25 mouse cellular contexts compared by ENCODE assay signal in the genomic region with DNA sequence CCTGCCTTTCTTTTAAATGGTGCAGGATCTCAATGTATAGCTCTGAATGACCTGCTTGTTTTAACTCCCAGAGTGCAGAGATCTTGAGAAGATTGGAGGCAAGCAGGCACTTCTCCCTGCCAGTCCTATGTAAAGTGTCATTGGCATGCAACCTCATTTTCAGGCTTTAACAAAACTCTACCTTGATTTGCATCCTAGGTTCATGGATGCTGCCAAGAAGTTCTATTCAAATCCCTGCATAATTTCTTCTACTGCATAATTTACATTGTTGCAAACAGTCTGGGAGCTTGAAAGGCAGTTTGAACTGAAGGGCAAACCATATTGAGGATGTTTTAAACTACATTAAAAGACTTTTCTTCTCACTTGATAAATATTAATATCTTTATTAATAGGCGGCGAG. TPM values are rescaled to one million over a fixed set of nuclear protein-coding genes. Genes with fewer than 3 reads are reported as not detected.
A peak's percentile ranks its signal among the peaks of the same experiment; 100 is the strongest.
DNase-seq lines count a peak whose midpoint lies in the region; ATAC-seq and TF ChIP-seq lines count a peak whose summit lies in the region.
"Had no signal": no experiment of that assay in that cellular context is flagged by ENCODE, and none has a peak within 500 bp of the region (broad histone marks: within the 10 kb centered on the region; RNA-seq: fewer than 3 reads in every experiment).

No protein-coding gene starts in this region.

- H3K27me3 ChIP-seq in forebrain, embryonic 13.5 days: no peaks in the 10 kb centered on the region
- H3K27me3 ChIP-seq in forebrain, embryonic 10.5 days (ENCODE audit: poor library complexity, severe bottlenecking): no peaks in the 10 kb centered on the region
- H3K27me3 ChIP-seq: embryonic facial prominence, embryonic 12.5 days; embryonic facial prominence, embryonic 15.5 days; heart, embryonic 12.5 days; heart, embryonic 15.5 days; hindbrain, embryonic 13.5 days; intestine, embryonic 15.5 days had no signal

- no peaks in the 10 kb centered on the region for H3K36me3 ChIP-seq in forebrain, embryonic 13.5 days (ENCODE audit: poor library complexity, severe bottlenecking)
- H3K36me3 ChIP-seq in forebrain, embryonic 10.5 days (replicated peaks): no peaks in the 10 kb centered on the region
- H3K36me3 ChIP-seq: embryonic facial prominence, embryonic 12.5 days; embryonic facial prominence, embryonic 15.5 days; heart, embryonic 12.5 days; heart, embryonic 15.5 days; hindbrain, embryonic 10.5 days; hindbrain, embryonic 13.5 days; intestine, embryonic 15.5 days had no signal

- no peak overlapping the region for H3K4me3 ChIP-seq in forebrain, embryonic 13.5 days
- H3K4me3 ChIP-seq in forebrain, embryonic 10.5 days: no peak overlapping the region
- H3K4me3 ChIP-seq: embryonic facial prominence, embryonic 12.5 days; embryonic facial prominence, embryonic 15.5 days; heart, embryonic 12.5 days; heart, embryonic 15.5 days; hindbrain, embryonic 10.5 days; hindbrain, embryonic 13.5 days; intestine, embryonic 15.5 days had no signal

- 61% methylated on average over 2 of the region's 2 CpGs for WGBS in forebrain, embryonic 13.5 days
- WGBS in forebrain, embryonic 10.5 days: 95% methylated on average over 2 of the region's 2 CpGs

- no peak overlapping the region for H3K9ac ChIP-seq in forebrain, embryonic 13.5 days
- H3K9ac ChIP-seq: embryonic facial prominence, embryonic 12.5 days; embryonic facial prominence, embryonic 15.5 days; heart, embryonic 12.5 days; heart, embryonic 15.5 days; hindbrain, embryonic 13.5 days; intestine, embryonic 15.5 days had no signal

- no peak overlapping the region for H3K27ac ChIP-seq in forebrain, embryonic 13.5 days
- no peak overlapping the region for H3K27ac ChIP-seq in forebrain, embryonic 10.5 days
- H3K27ac ChIP-seq: embryonic facial prominence, embryonic 12.5 days; embryonic facial prominence, embryonic 15.5 days; heart, embryonic 15.5 days; hindbrain, embryonic 10.5 days; hindbrain, embryonic 13.5 days; intestine, embryonic 15.5 days had no signal

- no peak for TF ChIP-seq CTCF in brain, embryonic 14.5 days (IDR thresholded peaks at IDR 0.05; ENCODE audit: borderline replicate concordance, extremely low read depth, insufficient read depth, insufficient read length)

- no peak for TF ChIP-seq POLR2A in brain, embryonic 14.5 days (IDR thresholded peaks at IDR 0.05; ENCODE audit: borderline replicate concordance, extremely low read depth, insufficient read depth, insufficient read length, poor library complexity, severe bottlenecking)

- peak; percentile 77 for ATAC-seq in forebrain, embryonic 13.5 days
- peak; percentile 41; the same call in 1 of the 2 replicates for ATAC-seq in frontal cortex, adult (ENCODE audit: low TSS enrichment)
- ATAC-seq: activated CD4-positive, CD25-positive, alpha-beta regulatory T cell, adult 4 months; hindbrain, embryonic 16.5 days; intestine, embryonic 15.5 days had no signal

- H3K4me2 ChIP-seq in forebrain, embryonic 13.5 days: no peak overlapping the region
- H3K4me2 ChIP-seq: embryonic facial prominence, embryonic 12.5 days; embryonic facial prominence, embryonic 15.5 days; heart, embryonic 12.5 days; heart, embryonic 15.5 days; hindbrain, embryonic 13.5 days; intestine, embryonic 15.5 days had no signal

- H3K9me3 ChIP-seq in forebrain, embryonic 13.5 days (replicated peaks): no peaks in the 10 kb centered on the region
- H3K9me3 ChIP-seq in forebrain, embryonic 10.5 days: no peaks in the 10 kb centered on the region
- H3K9me3 ChIP-seq: embryonic facial prominence, embryonic 12.5 days; embryonic facial prominence, embryonic 15.5 days; heart, embryonic 12.5 days; heart, embryonic 15.5 days; hindbrain, embryonic 10.5 days; hindbrain, embryonic 13.5 days; intestine, embryonic 15.5 days had no signal

- peaks cover 9% of the 10 kb centered on the region; the same call in 1 of the 2 replicates for H3K4me1 ChIP-seq in forebrain, embryonic 13.5 days
- no peaks in the 10 kb centered on the region for H3K4me1 ChIP-seq in forebrain, embryonic 10.5 days
- H3K4me1 ChIP-seq: embryonic facial prominence, embryonic 12.5 days; embryonic facial prominence, embryonic 15.5 days; heart, embryonic 12.5 days; heart, embryonic 15.5 days; hindbrain, embryonic 10.5 days; intestine, embryonic 15.5 days had no signal

- DNase-seq in forebrain, embryonic 10.5 days (ENCODE audit: extremely low spot score, low spot score): no peak
- DNase-seq in frontal cortex, postnatal 25 days (ENCODE audit: low spot score in 2 of 2): no peak
- DNase-seq in brain, embryonic 14.5 days (ENCODE audit: low read depth): peak; percentile 80
- DNase-seq in embryo, embryonic 10 days (ENCODE audit: low spot score): no peak
- DNase-seq: adrenal gland, adult 8-10 months; adrenal gland, postnatal 25 days; cerebellum, adult 18-20 months; cerebellum, adult 9-10 months; cerebellum, postnatal 14 days; gastrocnemius, postnatal 25 days; heart, adult 18-20 months; heart, postnatal 10 days; heart, postnatal 36 days; kidney, adult 11 months had no signal

RNA-seq across cellular contexts. Expression of a gene that starts 57.4 kb away (rescaled TPM):
- 2.1 and 2.5 TPM in 2 replicates for polyA plus RNA-seq in forebrain, embryonic 13.5 days (2015; fragmentation: Nextera tagmentation; extraction: Ambion mirVana)
- polyA plus RNA-seq in forebrain, embryonic 10.5 days (2016; fragmentation: Nextera tagmentation; extraction: Ambion mirVana): 3.6 and 4.1 TPM in 2 replicates
- polyA plus RNA-seq in brain, embryonic 14.5 days (2012; rRNA removed): 1.8 and 3.0 TPM in 2 replicates
- polyA plus RNA-seq: activated CD4-positive, CD25-positive, alpha-beta regulatory T cell, adult 4 months had no signal
